In genomic region chr10:21653469-21653868, GRCm38 (mm10) we compare ENCODE assay signal across 16 mouse cellular contexts.
DNase-seq lines count a peak whose midpoint lies in the region; ATAC-seq and TF ChIP-seq lines count a peak whose summit lies in the region.
"Had no signal": no experiment of that assay in that cellular context is flagged by ENCODE, and none has a peak within 500 bp of the region (broad histone marks: within the 10 kb centered on the region; RNA-seq: fewer than 3 reads in every experiment).

No protein-coding gene starts in this region.

- ATAC-seq in kidney, postnatal 0 days (replicated peaks; ENCODE audit: low FRiP score, low read depth) = no peak
- no peak for ATAC-seq in megakaryocyte progenitor cell, adult 5-6 weeks (replicated peaks; ENCODE audit: poor library complexity)

- no peaks in the 10 kb centered on the region for H3K9me3 ChIP-seq in kidney, postnatal 0 days (replicated peaks; ENCODE audit: low read length)

- H3K36me3 ChIP-seq in kidney, postnatal 0 days (ENCODE audit: insufficient read depth, low read length) = no peaks in the 10 kb centered on the region
- H3K36me3 ChIP-seq: limb, embryonic 12.5 days had no signal

- no peak overlapping the region for H3K9ac ChIP-seq in kidney, postnatal 0 days (ENCODE audit: low read depth, low read length)
- H3K9ac ChIP-seq: hindbrain, embryonic 14.5 days; limb, embryonic 12.5 days had no signal

- peak; percentile 4 to 18 for DNase-seq in cerebellum, adult 18-20 months
- no peak for DNase-seq in cerebellum, postnatal 25 days
- no peak for DNase-seq in kidney, postnatal 0 days (ENCODE audit: low spot score)
- DNase-seq in kidney, postnatal 25 days = no peak
- peak; percentile 13 for DNase-seq in thymus, postnatal 14 days
- no peak for DNase-seq in thymus, postnatal 4 days
- no peak for DNase-seq in adrenal gland, postnatal 10 days
- DNase-seq: heart, postnatal 10 days; kidney, adult 2 months; kidney, postnatal 4 days; midbrain, embryonic 14.5 days; right cerebral cortex, postnatal 14 days had no signal

- no peak overlapping the region for H3K4me3 ChIP-seq in kidney, postnatal 0 days (replicated peaks; ENCODE audit: low read depth, low read length)
- H3K4me3 ChIP-seq: limb, embryonic 12.5 days had no signal

- H3K4me1 ChIP-seq in kidney, postnatal 0 days (replicated peaks; ENCODE audit: insufficient read depth, low read length) = no peaks in the 10 kb centered on the region
- H3K4me1 ChIP-seq: limb, embryonic 12.5 days had no signal

- WGBS in kidney, postnatal 0 days = 97% methylated on average over 7 of the region's 7 CpGs

- peak; percentile 18; the same call in 1 of the 2 replicates for TF ChIP-seq CTCF in kidney, postnatal 0 days (IDR thresholded peaks at IDR 0.05; ENCODE audit: low read depth)

- no peak overlapping the region for H3K27ac ChIP-seq in kidney, postnatal 0 days
- H3K27ac ChIP-seq: hindbrain, embryonic 14.5 days; limb, embryonic 12.5 days; macrophage had no signal

- no peak overlapping the region for H3K4me2 ChIP-seq in kidney, postnatal 0 days (ENCODE audit: low read length)
- H3K4me2 ChIP-seq: hindbrain, embryonic 14.5 days; limb, embryonic 12.5 days had no signal

- no peaks in the 10 kb centered on the region for H3K27me3 ChIP-seq in kidney, postnatal 0 days (ENCODE audit: insufficient read depth, low read length)
- H3K27me3 ChIP-seq: limb, embryonic 12.5 days had no signal

Comparison
In these comparisons a context has a peak if more than half of its experiments do, and no peak if none do; other contexts are left out.
1. DNase-seq: peak in cerebellum, adult 18-20 months (2 of 2) and thymus, postnatal 14 days (single experiment); none in cerebellum, postnatal 25 days (0 of 2), kidney, postnatal 0 days (single experiment), kidney, postnatal 25 days (0 of 2), thymus, postnatal 4 days (single experiment) and adrenal gland, postnatal 10 days (single experiment).